Mouse (Mus musculus): ENCODE results near the gene Hspb7. TPM values are rescaled to one million over a fixed set of nuclear protein-coding genes. Genes with fewer than 3 reads are reported as not detected.

Hspb7 gene
- polyA plus RNA-seq, 1 experiment from 2014 or later = 5.3 TPM

GRCm38 (mm10) chr4:141472641-141473321 is 52.2 kb downstream of the Hspb7 start:
- Histone ChIP-seq H3K36me3 (ENCODE audit: control insufficient read depth, insufficient read depth, low read length) (peaks cover 67% of the 10 kb centered on the region), H3K27me3 (replicated peaks; ENCODE audit: control insufficient read depth, insufficient read depth, low read length) (no peaks in the 10 kb centered on the region), H3K27ac (ENCODE audit: low read length) (no peak overlapping the region), H3K9me3 (ENCODE audit: control insufficient read depth, low read length) (no peaks in the 10 kb centered on the region), H3K4me3 (ENCODE audit: low read length) (no peak overlapping the region), H3K4me2 (ENCODE audit: low read depth, low read length) (no peak overlapping the region), H3K9ac (ENCODE audit: low read depth, low read length) (no peak overlapping the region), H3K4me1 (ENCODE audit: control insufficient read depth, insufficient read depth, low read length) (peaks cover 13% of the 10 kb centered on the region)
- WGBS = 81% methylated on average over 32 of the region's 32 CpGs
- no peak for ATAC-seq

DNA sequence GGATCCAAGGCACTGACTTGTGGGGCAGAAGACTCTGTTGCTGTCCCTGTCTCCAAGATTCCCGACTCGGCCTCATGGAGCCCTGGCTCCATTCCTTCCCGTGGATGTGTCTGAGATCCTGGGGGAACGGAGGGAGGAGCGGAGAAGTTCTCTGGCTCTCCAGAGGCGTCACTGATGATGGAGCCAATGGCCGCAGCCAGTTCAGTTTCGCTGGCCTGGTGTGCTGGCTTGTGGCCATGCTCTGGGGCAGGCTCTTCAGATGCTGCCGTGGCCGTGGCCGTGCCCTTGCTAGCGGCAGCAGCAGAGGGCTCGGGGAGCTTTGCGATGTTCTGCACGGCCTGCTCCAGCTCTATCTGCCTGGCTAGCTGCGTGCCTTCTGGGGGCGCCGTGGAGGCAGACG is 53.9 kb downstream of the Hspb7 start:
- H3K4me2 ChIP-seq (ENCODE audit: low read depth, low read length) = no peak overlapping the region
- H3K27me3 ChIP-seq (replicated peaks; ENCODE audit: control insufficient read depth, insufficient read depth, low read length) = no peaks in the 10 kb centered on the region
- H3K4me3 ChIP-seq (ENCODE audit: low read length) = no peak overlapping the region
- no peak overlapping the region for H3K9ac ChIP-seq (ENCODE audit: low read depth, low read length)
- H3K27ac ChIP-seq (ENCODE audit: low read length) = no peak overlapping the region
- 86% methylated on average over 19 of the region's 19 CpGs for WGBS
- peaks cover 73% of the 10 kb centered on the region for H3K36me3 ChIP-seq (ENCODE audit: control insufficient read depth, insufficient read depth, low read length)
- peaks cover 8% of the 10 kb centered on the region; the same call in 1 of the 2 replicates for H3K4me1 ChIP-seq (ENCODE audit: control insufficient read depth, insufficient read depth, low read length)
- H3K9me3 ChIP-seq (ENCODE audit: control insufficient read depth, low read length) = no peaks in the 10 kb centered on the region
- no peak for ATAC-seq

Other genes starting within 250 kb of the Hspb7 start
- 4.2 and 5.1 TPM in 2 replicates for gene Rsg1, start 206.8 kb upstream of the Hspb7 start, polyA plus RNA-seq (2015; fragmentation: Nextera tagmentation; extraction: Ambion mirVana)
- gene Arhgef19, start 181.3 kb upstream of the Hspb7 start, polyA plus RNA-seq (2015; fragmentation: Nextera tagmentation; extraction: Ambion mirVana) = 15.0 and 15.1 TPM in 2 replicates
- gene Epha2, start 119.5 kb upstream of the Hspb7 start, polyA plus RNA-seq (2015; fragmentation: Nextera tagmentation; extraction: Ambion mirVana) = 7.6 and 8.5 TPM in 2 replicates
- 1.5 and 1.6 TPM in 2 replicates for gene Fam131c, start 52.6 kb upstream of the Hspb7 start, polyA plus RNA-seq (2015; fragmentation: Nextera tagmentation; extraction: Ambion mirVana)
- gene Clcnka, start 22.1 kb upstream of the Hspb7 start, polyA plus RNA-seq (2015; fragmentation: Nextera tagmentation; extraction: Ambion mirVana) = 0.13 and 0.15 TPM in 2 replicates
- gene Clcnkb, start 4.8 kb upstream of the Hspb7 start, polyA plus RNA-seq (2015; fragmentation: Nextera tagmentation; extraction: Ambion mirVana) = 0.24 TPM in 1 of 2 replicates, not detected in the other
- not detected in 2 replicates for gene Srarp, start 15.3 kb downstream of the Hspb7 start, polyA plus RNA-seq (2015; fragmentation: Nextera tagmentation; extraction: Ambion mirVana)
- gene Zbtb17, start 23.9 kb downstream of the Hspb7 start, polyA plus RNA-seq (2015; fragmentation: Nextera tagmentation; extraction: Ambion mirVana) = 21.5 and 27.2 TPM in 2 replicates
- 6.2 and 6.3 TPM in 2 replicates for gene Spen, start 117.8 kb downstream of the Hspb7 start, polyA plus RNA-seq (2015; fragmentation: Nextera tagmentation; extraction: Ambion mirVana)
- 63.8 and 66.2 TPM in 2 replicates for gene Fblim1, start 185.3 kb downstream of the Hspb7 start, polyA plus RNA-seq (2015; fragmentation: Nextera tagmentation; extraction: Ambion mirVana)
- 31.7 and 36.4 TPM in 2 replicates for gene Tmem82, start 197.9 kb downstream of the Hspb7 start, polyA plus RNA-seq (2015; fragmentation: Nextera tagmentation; extraction: Ambion mirVana)
- 7.4 and 10.5 TPM in 2 replicates for gene Slc25a34, start 203.0 kb downstream of the Hspb7 start, polyA plus RNA-seq (2015; fragmentation: Nextera tagmentation; extraction: Ambion mirVana)
- 5.5 and 5.9 TPM in 2 replicates for gene Plekhm2, start 244.1 kb downstream of the Hspb7 start, polyA plus RNA-seq (2015; fragmentation: Nextera tagmentation; extraction: Ambion mirVana)

Data from intestine, embryonic 16.5 days (tissue).